Mouse (Mus musculus): ENCODE measurements around the gene Ednrb. TPM values are rescaled to one million over a fixed set of nuclear protein-coding genes. Genes with fewer than 3 reads are reported as not detected.
A peak's percentile ranks its signal among the peaks of the same experiment; 100 is the strongest.

Gene Ednrb
- total RNA-seq (2014; rRNA removed) (151 and 174 TPM in 2 replicates), polyA plus RNA-seq (2015; fragmentation: Nextera tagmentation; extraction: Ambion mirVana) (122 and 134 TPM in 2 replicates)

GRCm38 (mm10) chr14:103844011-103844549 lies at the start of gene Ednrb:
Ednrb (minus strand) TSS chr14:103844402.
- ATAC-seq (ENCODE audit: low FRiP score) (peak; percentile 73), DNase-seq (ENCODE audit: low spot score) (peak; percentile 74)
- Histone ChIP-seq H3K27me3 (ENCODE audit: insufficient read depth, low read length) (no peaks in the 10 kb centered on the region), H3K36me3 (ENCODE audit: insufficient read depth, low read length) (no peaks in the 10 kb centered on the region), H3K4me3 (ENCODE audit: low read depth, low read length) (peak within 1 kb of the TSS; percentile 43), H3K27ac (ENCODE audit: low read depth, low read length) (peak within 1 kb of the TSS; percentile 59; the same call in 1 of the 2 replicates), H3K9me3 (ENCODE audit: low read length) (no peaks in the 10 kb centered on the region), H3K4me1 (ENCODE audit: insufficient read depth, low read length) (no peaks in the 10 kb centered on the region), H3K4me2 (ENCODE audit: low read depth, low read length, poor library complexity, severe bottlenecking) (peak within 1 kb of the TSS; percentile 96), H3K9ac (replicated peaks; ENCODE audit: low read length, poor library complexity, severe bottlenecking) (peak within 1 kb of the TSS; percentile 54)
- WGBS = under 1% methylated on average over 24 of the region's 24 CpGs
- no peak for TF ChIP-seq CTCF (IDR thresholded peaks at IDR 0.05)

GRCm38 (mm10) chr14:103892411-103892938 lies 48.3 kb upstream of the Ednrb start:
- WGBS = 86% methylated on average over 8 of the region's 8 CpGs
- Histone ChIP-seq H3K9ac (replicated peaks; ENCODE audit: low read length, poor library complexity, severe bottlenecking) (no peak overlapping the region), H3K27me3 (ENCODE audit: insufficient read depth, low read length) (no peaks in the 10 kb centered on the region), H3K9me3 (ENCODE audit: low read length) (no peaks in the 10 kb centered on the region), H3K4me3 (ENCODE audit: low read depth, low read length) (no peak overlapping the region), H3K4me2 (ENCODE audit: low read depth, low read length, poor library complexity, severe bottlenecking) (no peak overlapping the region), H3K27ac (ENCODE audit: low read depth, low read length) (no peak overlapping the region), H3K4me1 (ENCODE audit: insufficient read depth, low read length) (no peaks in the 10 kb centered on the region), H3K36me3 (ENCODE audit: insufficient read depth, low read length) (no peaks in the 10 kb centered on the region)
- DNase-seq (ENCODE audit: low spot score) (no peak), ATAC-seq (ENCODE audit: low FRiP score) (no peak)
- TF ChIP-seq CTCF (IDR thresholded peaks at IDR 0.05) = no peak

- 81% methylated on average over 4 of the region's 4 CpGs for whole genome bisulfite sequencing
- H3K9ac ChIP-seq (replicated peaks; ENCODE audit: low read length, poor library complexity, severe bottlenecking) = no peak overlapping the region
- no peak overlapping the region for H3K4me3 ChIP-seq (ENCODE audit: low read depth, low read length)
- H3K27ac ChIP-seq (ENCODE audit: low read depth, low read length) = no peak overlapping the region
- ATAC-seq (ENCODE audit: low FRiP score) = no peak
- H3K9me3 ChIP-seq (ENCODE audit: low read length) = no peaks in the 10 kb centered on the region
- no peak for TF ChIP-seq CTCF (IDR thresholded peaks at IDR 0.05)
- no peak for DNase-seq (ENCODE audit: low spot score)
- H3K36me3 ChIP-seq (ENCODE audit: insufficient read depth, low read length) = no peaks in the 10 kb centered on the region
- no peaks in the 10 kb centered on the region for H3K4me1 ChIP-seq (ENCODE audit: insufficient read depth, low read length)
- H3K27me3 ChIP-seq (ENCODE audit: insufficient read depth, low read length) = no peaks in the 10 kb centered on the region
- H3K4me2 ChIP-seq (ENCODE audit: low read depth, low read length, poor library complexity, severe bottlenecking) = no peak overlapping the region
Measured at GRCm38 (mm10) chr14:103890761-103891160, 46.6 kb upstream of the Ednrb start.

GRCm38 (mm10) chr14:103884892-103885575 lies 40.8 kb upstream of the Ednrb start:
- no peaks in the 10 kb centered on the region for H3K36me3 ChIP-seq (ENCODE audit: insufficient read depth, low read length)
- no peak overlapping the region for H3K27ac ChIP-seq (ENCODE audit: low read depth, low read length)
- WGBS = 68% methylated on average over 7 of the region's 7 CpGs
- H3K27me3 ChIP-seq (ENCODE audit: insufficient read depth, low read length) = no peaks in the 10 kb centered on the region
- DNase-seq (ENCODE audit: low spot score) = no peak
- no peak overlapping the region for H3K9ac ChIP-seq (replicated peaks; ENCODE audit: low read length, poor library complexity, severe bottlenecking)
- H3K4me1 ChIP-seq (ENCODE audit: insufficient read depth, low read length) = no peaks in the 10 kb centered on the region
- H3K9me3 ChIP-seq (ENCODE audit: low read length) = no peaks in the 10 kb centered on the region
- no peak overlapping the region for H3K4me2 ChIP-seq (ENCODE audit: low read depth, low read length, poor library complexity, severe bottlenecking)
- no peak overlapping the region for H3K4me3 ChIP-seq (ENCODE audit: low read depth, low read length)
- no peak for TF ChIP-seq CTCF (IDR thresholded peaks at IDR 0.05)
- ATAC-seq (ENCODE audit: low FRiP score) = no peak

GRCm38 (mm10) chr14:103882943-103883342 lies 38.7 kb upstream of the Ednrb start:
- no peaks in the 10 kb centered on the region for H3K4me1 ChIP-seq (ENCODE audit: insufficient read depth, low read length)
- TF ChIP-seq CTCF (IDR thresholded peaks at IDR 0.05) = no peak
- WGBS = 81% methylated on average over 3 of the region's 3 CpGs

GRCm38 (mm10) chr14:103877117-103877516 lies 32.9 kb upstream of the Ednrb start:
- Histone ChIP-seq H3K9me3 (ENCODE audit: low read length) (no peaks in the 10 kb centered on the region), H3K27me3 (ENCODE audit: insufficient read depth, low read length) (no peaks in the 10 kb centered on the region), H3K36me3 (ENCODE audit: insufficient read depth, low read length) (no peaks in the 10 kb centered on the region), H3K27ac (ENCODE audit: low read depth, low read length) (no peak overlapping the region), H3K9ac (replicated peaks; ENCODE audit: low read length, poor library complexity, severe bottlenecking) (no peak overlapping the region), H3K4me2 (ENCODE audit: low read depth, low read length, poor library complexity, severe bottlenecking) (no peak overlapping the region), H3K4me1 (ENCODE audit: insufficient read depth, low read length) (no peaks in the 10 kb centered on the region), H3K4me3 (ENCODE audit: low read depth, low read length) (no peak overlapping the region)
- ATAC-seq (ENCODE audit: low FRiP score) (no peak), DNase-seq (ENCODE audit: low spot score) (no peak)
- TF ChIP-seq CTCF (IDR thresholded peaks at IDR 0.05) = no peak
- 88% methylated on average over 2 of the region's 2 CpGs for WGBS

More at GRCm38 (mm10) chr14:103882943-103883342, 38.7 kb upstream of the Ednrb start:
- H3K9ac ChIP-seq (replicated peaks; ENCODE audit: low read length, poor library complexity, severe bottlenecking) = no peak overlapping the region
- H3K27ac ChIP-seq (ENCODE audit: low read depth, low read length) = no peak overlapping the region
- DNase-seq (ENCODE audit: low spot score) (no peak), ATAC-seq (ENCODE audit: low FRiP score) (no peak)
- H3K4me3 ChIP-seq (ENCODE audit: low read depth, low read length) = no peak overlapping the region
- H3K27me3 ChIP-seq (ENCODE audit: insufficient read depth, low read length) = no peaks in the 10 kb centered on the region
- H3K36me3 ChIP-seq (ENCODE audit: insufficient read depth, low read length) = no peaks in the 10 kb centered on the region
- no peak overlapping the region for H3K4me2 ChIP-seq (ENCODE audit: low read depth, low read length, poor library complexity, severe bottlenecking)
- H3K9me3 ChIP-seq (ENCODE audit: low read length) = no peaks in the 10 kb centered on the region

Data from midbrain, postnatal 0 days (tissue).